Mouse (Mus musculus): ENCODE data around the gene Nup160. TPM values are rescaled to one million over a fixed set of nuclear protein-coding genes. Genes with fewer than 3 reads are reported as not detected.
A peak's percentile ranks its signal among the peaks of the same experiment; 100 is the strongest.

Nup160 gene
- total RNA-seq, 2 experiments from 2014 or later = 8.3 to 8.8 TPM

DNA sequence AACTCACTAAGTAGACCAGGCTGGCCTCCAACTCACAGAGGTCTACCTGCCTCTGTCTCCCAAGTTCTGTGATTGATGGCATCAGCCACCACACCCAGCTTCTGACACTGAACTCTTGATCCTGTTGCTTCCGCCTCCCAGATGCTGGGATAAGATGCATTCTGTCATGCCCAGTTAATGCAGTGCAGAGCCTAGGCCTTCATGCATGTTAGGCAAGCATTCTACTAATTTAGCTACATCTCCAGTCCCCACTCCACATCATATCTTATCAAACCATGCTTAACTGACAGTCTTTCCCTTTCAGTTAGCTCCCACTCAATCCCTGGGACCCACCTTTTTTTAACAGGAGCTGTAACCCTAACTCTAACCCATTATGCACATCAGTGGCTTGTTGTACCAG is 16.1 kb upstream of the Nup160 start:
- no peak for DNase-seq (ENCODE audit: low spot score)

DNA sequence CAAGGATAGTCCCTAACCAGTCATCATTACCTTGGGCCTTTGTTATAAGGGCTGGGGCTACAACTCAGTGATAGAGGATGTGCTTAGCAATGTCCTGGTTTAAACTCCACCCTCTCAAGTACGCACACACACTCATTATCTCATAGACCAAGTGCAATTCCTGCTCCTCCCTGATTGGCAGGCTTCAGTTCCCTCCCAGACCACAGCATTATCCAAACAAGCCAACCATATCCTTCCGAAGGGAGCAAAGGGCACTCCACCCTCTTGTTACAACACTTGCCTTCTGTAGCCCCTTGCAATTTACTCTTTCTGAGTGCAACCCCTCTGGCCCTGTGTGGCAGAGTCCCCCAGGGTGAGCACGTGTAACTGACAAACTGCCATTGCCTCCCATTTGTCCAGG is 15.6 kb upstream of the Nup160 start:
- DNase-seq (ENCODE audit: low spot score) = no peak

DNA sequence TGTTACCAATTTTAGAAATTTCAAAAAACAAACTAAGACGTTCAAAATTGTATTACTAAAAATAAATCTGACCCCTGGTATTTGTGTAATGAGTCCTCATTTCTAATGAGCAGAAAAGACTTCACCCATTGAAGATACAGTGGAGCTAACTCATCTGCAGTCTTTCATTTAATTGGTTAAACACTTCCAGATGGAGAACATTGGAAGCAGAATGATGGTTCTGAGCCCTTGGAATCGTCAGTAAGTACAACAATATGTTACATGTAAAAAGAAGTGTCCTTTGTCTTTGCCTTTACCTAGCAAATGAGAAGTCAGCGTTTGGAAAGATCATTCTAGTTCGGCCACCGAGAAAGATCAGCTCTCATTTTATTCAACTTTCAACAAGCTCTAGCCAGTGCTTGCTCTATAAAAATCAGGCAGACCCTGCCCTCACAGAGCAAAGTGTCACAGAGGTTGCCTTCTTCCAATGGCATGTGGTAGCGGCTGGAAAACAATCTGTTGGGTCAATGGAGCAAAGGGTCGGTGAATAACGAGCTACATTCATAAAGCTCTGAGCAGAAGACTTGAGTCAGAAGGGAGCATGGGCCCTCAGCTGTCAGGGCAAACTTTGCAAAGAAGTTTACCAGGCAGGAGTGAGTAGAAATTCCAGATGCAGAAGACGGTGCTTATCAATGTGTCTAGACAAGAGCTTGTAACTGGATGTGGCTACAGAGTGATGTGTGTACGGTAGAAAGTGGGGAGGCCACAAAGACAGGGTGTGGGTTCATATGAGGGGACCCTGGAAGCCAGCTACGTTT is 10.2 kb upstream of the Nup160 start:
- no peak for DNase-seq (ENCODE audit: low spot score)

DNA sequence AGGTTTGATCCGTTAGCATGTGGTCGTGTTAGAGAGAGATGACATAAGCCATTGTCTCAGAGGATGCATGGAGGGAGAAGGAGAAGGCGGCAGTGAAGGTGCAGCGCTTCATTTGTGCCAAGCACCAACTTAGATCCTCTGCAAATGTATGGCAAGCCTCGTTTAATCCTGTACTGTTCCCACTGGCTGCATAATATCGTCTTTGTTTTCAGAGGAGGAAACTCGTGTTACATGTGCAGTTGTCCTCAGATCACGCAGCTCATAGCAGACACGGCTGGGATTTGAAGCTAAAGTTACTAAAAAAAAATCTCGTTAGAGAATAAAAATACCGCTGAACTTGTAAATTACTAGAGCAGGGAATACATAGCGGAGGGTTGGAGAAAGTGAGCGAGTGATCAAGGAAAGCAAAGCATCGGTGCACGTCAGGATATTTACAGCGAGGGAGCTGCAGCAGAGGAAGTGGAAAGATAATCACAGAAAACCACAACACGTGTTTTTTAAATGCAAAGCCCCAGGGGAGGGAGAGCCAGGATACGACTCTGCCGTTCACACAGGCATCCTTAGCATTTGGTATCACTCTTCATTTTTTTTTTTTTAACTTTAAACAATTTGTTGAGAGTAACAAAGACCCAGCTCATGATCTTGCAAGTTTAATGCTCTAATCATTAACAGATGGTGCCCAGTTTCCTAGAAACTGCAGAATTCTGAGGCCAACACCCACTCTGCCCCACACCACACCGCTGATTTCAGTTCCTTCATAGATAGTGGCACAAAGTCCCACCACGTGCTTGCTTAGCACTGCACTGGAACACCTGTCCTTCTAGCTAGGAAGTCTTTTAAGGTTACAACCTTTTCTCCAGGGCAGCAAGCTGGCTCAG is 9.4 kb upstream of the Nup160 start:
- DNase-seq (ENCODE audit: low spot score) = no peak

DNA sequence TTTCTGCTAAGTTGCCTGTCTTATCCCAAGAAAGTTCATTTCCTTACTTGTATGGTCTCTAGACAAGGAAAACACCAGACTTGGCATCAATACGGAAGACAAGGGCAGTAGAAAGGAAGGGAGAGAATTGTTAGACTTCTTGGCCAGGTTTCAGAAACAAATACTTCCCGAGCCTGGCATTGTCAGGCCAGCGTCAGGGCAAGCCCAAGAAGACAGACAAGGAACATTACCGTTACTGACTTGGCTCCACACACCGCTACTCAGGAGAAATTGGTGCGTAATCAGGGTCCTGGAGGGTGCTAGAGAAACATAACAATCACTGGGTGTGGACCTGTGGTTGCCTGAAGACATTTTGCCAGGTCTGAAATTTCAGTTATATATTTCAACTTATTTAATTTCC is 6.7 kb upstream of the Nup160 start:
- no peak for DNase-seq (ENCODE audit: low spot score)

DNA sequence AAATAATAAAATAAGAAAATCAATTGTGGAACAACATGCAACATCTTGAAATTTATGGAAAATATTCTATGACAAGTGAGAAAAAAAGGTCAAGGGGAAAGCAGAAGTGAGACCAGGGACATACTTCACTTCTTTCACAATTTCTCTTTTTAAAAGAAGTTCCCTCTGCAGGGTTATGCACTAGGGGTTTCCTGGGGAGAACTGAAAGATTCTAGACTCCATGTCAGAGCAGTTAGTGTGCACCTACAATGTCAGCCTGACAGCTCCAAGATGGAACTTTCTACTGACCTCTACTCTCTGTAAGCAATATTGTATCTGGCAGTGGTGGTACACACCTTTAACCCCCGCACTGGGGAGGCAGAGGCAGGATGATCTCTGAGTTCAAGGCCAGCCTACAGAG is 3.7 kb upstream of the Nup160 start:
- DNase-seq (ENCODE audit: low spot score) = no peak

DNA sequence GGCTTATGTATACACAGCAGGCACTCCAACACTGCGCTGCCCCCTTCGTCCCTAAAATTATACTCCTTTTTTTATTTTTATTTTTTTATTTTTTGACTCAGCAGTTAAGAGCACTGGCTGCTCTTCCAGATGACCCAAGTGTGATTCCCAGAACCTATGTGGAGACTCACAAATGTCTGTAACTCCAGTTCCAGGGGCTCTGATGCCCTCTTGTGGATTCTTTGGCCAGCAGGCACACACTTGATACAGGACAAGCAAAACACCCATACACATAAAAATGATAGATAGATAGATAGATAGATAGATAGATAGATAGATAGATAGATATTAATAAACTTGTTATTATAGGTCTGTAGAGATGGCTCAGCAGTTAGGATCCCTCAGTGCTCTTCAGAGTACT is 2.5 kb upstream of the Nup160 start:
- no peak for DNase-seq (ENCODE audit: low spot score)

DNA sequence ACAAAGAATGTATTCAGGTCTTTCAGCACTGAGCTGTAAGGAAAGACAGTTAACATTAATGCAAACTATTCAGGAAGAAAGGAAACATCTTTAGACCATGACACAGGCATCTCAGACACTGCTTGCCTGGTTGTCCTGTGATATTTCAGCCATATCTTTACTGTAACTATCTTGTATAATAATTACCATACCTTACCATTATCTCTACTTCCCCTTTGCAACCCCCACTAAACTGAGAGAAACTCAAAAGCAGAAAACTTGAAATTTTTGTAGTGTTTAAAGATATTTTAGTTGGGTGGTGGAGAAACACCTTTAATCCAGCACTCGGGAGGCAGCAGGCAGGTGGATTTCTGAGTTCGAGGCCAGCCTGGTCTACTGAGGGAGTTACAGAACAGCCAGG is 1.5 kb upstream of the Nup160 start:
- DNase-seq (ENCODE audit: low spot score) = no peak

DNA sequence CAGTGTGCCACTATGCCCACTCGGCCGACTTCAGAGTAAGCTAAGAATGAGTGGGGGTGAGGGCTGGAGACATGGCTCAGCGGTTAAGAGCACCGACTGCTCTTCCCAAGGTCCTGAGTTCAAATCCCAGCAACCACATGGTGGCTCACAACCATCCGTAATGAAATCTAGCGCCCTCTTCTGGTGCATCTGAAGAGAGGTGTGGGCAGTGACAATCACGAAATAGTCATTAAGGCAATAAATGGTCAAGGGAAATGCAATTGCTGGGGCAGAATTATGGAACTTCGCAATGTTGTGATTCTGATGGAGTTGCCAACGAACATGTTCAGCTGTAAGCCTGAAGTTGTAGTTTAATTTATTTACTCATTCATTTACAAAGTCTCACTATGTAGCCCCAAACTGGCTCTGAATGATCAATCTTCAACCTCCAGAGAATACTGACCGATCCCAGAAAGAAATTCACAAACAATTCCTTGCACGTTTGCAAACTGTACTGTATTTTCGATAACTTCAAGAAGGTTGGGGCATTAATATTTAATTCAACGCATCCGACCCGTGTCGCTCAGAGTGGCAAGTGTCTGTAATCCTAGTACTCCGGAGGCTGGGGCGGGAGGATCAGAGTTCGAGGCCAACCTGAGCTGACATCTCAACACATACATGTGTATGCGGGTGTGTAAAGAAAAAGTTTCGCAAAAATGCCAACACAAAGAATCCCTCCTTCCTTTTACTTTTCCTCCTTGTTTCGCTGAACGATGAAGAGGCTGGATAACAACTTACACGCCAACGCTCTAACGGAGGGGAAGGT is 1.4 kb downstream of the Nup160 start:
- DNase-seq (ENCODE audit: low spot score) = no peak

DNA sequence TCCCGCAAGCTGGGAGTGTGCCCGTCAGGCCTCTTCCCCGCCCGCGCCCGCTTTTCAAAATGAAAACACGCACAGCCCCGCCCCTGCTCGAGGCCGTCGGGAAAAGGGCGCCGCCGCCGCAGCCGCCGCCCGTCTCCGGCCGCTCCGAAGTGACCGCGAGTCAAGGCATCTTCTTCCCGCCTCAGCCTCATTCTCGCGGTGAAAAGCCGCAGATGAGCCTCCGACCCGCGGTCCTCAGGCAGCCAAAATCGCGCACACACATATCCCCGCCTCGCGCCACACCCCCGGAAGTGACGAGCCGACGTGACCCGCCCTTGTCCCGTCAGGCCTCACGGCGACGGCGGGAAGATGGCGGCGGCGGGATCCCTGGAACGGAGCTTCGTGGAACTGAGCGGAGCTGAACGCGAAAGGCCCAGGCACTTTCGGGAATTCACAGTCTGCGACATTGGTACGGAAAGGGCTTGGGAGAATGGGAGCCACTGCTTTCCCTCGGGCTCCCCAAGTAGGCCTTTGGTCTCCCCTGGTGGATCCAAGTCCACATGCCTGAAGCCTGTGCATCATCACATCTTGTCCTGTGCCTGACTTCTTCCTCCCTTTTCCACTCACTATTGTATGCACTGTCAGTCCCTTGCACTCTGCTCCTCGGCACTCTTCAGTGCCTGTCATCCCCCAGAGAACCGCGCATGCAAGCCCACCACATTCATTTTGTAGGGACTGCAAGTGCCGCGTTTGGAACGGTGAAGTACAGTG is 2.2 kb downstream of the Nup160 start:
- DNase-seq (ENCODE audit: low spot score) = peak; percentile 91

DNA sequence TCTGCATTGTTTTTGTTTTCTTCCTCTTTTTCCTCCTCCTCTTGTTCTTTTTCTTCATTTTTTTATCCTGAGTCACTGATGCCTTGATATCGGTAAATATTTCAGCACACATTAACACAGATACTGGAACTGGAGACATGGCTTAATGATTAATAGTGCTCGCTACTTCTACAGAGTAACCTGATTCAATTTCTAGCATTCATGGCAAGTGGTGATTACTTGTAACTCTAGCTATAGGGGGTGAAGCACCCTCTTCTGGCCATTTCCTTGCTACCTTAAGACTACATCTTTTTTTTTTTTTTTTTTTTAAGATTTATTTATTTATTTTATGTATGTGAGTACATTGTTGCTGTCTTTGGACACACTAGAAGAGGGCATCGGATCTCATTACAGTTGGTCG is 23.9 kb downstream of the Nup160 start:
- DNase-seq (ENCODE audit: low spot score) = no peak

DNA sequence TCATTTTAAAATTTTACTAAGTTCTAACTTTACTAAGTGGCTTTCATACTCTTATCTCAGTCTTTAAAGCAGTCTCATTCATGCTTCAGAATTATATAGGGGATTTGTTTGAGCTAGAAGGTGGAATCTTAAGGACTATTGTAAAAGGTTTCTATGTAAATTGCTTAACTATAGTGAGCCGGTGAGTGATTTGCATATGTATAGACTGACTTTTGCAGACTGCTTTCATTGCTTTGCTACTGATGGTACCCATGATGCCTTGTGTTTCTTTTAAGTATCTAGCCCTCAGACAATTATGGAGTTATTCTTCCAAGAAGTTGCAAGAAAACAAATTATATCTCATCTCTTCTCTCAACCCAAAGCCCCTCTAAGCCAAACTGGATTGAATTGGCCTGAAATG is 31.5 kb downstream of the Nup160 start:
- no peak for DNase-seq (ENCODE audit: low spot score)

DNA sequence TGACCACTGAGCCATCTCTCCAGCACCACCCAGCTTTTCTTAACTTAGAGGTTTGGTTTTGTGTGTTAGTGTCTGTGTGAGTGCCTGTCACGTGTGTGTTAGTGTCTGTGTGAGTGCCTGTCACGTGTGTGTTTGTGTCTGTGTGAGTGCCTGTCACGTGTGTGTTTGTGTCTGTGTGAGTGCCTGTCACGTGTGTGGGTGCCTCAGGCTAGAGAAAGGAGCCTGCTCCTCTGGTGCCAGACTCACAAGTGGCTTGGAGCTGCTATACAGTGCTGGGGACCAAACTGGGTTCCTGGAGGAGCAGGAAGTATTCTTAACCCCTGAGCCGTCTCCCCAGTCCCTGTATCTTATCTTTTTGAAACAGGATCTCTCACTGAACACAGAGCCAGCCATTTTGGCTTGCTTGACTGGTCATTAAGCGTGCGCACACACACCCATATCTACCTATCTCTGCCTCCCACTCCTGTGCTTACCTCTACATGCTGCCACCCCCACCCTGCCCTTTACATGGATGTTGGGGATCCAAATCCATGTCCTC is 38.6 kb downstream of the Nup160 start:
- DNase-seq (ENCODE audit: low spot score) = no peak

DNA sequence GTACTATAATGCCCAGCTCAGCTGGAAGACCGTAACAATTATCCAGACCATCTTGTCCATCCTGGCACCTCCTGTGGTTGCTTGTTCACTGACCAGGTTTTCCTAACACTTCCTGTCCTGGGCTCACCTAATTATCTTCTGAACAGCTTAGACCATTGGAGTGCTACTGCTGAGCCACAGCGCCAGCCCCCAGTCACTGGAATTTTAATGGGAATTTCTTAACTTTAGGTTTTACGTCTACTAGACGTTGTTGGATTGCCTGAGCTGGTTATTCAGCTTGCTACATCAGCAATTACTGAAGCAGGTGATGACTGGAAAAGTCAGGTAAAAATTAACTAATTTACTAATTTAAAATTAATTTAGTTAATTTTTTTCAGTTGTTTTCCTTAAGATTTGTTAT is 40.4 kb downstream of the Nup160 start:
- DNase-seq (ENCODE audit: low spot score) = no peak

DNA sequence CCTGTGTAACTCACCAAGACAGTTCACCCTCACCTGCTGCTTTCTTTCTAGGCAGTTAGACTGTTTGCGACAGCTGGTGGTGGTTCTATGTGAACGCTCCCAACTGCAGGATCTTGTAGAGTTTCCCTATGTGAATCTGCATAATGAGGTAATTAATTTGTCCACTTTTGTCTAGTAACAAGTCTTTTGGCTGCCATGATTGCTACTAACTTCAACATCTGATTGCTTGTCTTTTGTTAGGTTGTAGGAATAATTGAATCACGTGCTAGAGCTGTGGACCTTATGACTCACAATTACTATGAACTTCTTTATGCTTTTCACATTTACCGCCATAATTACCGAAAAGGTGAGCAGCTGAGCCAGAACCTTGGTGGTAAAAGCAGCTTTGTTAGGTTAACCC is 40.9 kb downstream of the Nup160 start:
- DNase-seq (ENCODE audit: low spot score) = no peak

DNA sequence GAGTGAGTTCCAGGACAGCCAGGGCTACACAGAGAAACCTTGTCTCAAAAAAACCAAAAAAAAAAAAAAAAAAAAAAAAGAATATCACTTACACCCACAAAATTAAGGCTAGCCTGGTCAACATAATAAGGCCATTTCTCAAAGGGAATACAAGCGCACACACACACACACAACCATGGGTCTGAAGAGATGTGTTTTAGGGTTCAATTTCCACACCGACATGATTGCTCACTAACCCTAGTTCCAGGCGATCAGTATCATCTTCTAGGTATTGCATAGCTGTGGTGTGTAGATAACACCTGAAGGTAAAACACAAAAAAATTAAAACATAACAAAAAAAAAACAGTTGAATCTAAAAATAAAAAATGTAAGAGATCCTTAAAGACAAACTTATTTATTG is 49.8 kb downstream of the Nup160 start:
- no peak for DNase-seq (ENCODE audit: low spot score)

DNA sequence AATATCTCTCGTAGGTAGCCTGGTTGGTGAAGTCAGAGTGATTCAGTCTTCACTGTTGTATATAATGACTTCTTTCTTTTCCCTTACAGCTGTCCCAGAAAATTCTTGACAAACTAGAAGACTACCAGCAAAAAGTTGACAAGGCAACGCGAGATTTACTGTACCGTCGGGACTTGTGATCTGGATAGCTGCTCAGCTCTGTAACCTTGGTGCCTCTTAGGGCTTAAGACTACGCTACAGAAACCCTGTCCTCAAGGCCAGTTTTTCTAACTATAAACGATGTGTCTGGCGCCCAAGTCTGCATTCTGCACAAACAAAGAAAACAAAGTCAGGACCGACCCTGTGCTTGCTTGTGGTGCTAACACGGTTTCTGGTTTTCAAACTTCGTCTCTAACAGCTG is 58.3 kb downstream of the Nup160 start:
- DNase-seq (ENCODE audit: low spot score) = no peak

DNA sequence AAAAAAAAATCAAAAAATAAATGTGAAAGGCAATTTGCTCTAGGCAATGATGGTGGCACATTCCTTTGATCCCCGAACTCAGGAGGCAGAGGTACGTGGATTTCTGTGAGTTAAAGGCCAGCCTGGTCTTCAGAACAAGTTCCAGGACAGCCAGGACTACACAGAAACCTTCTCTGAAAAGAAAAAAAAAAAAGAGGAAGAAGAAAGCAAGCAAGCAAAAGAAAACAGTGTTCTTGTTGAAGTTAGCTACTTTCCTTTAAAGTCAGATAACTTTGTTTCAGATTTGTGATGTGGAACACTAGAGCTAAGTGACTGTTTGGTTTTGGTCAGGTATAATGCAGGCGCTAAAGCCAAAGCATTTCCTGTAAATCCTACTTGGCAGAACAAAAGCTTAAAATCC is 61.8 kb downstream of the Nup160 start:
- DNase-seq (ENCODE audit: low spot score) = no peak

DNA sequence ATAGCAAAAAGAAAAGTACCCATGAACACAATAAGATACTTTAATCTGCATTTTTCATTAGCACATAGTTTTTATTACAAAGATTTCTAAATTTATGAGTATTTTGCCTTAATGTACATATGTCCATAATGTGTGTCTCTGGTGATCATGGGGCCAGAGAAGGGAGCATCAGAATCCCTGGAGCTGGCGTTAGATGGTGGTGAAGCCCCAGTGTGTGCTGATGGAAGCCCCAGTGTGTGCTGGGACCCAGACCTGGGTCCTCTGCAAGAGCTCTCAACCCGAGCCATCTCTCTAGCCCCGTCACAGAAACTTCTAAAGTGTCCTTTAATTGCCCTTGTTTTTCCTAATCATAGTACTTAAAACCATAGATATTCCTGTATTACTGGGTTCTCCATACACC is 62.3 kb downstream of the Nup160 start:
- DNase-seq (ENCODE audit: low spot score) = no peak

DNA sequence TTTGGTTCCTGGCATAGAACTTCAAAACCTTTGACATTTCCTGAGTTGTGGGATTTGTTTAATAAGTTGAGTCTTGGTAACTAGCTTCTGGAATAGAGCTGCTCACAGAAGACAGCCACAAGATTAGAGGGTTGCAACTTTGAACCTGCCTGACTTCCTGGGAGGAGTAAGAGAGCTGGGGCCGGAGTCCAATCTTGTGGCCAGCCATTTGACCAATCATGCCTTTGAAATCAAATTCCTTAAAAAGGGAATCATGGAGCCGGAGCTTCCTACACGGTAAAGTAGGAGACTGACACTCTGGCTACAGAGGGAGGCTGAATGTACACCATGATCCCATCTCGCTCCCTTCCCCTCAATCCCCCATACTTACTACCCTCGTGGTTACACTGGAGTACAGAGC is 62.9 kb downstream of the Nup160 start:
- no peak for DNase-seq (ENCODE audit: low spot score)

Data from gastrocnemius, adult 18-20 months (tissue).